Mouse (Mus musculus) common myeloid progenitor, adult 5-6 weeks (primary cell): ENCODE measurements at regions not wholly inside any gene's neighbourhood (a gene's known extent, or its start where the extent isn't known, plus 50 kb on each side); places are given as distances from the start of the nearest gene placed in this dataset.

Source experiments
- ATAC-seq: replicated peaks from 2 replicates; pipeline ENCODE4 v1.8.0; 2016; ENCODE audit warnings: low read depth, mild to moderate bottlenecking, moderate TSS enrichment, inconsistent platforms; ENCODE audit not compliant: poor library complexity, severe bottlenecking

- ATAC-seq: no peak
Observed at GRCm38 (mm10) chr15:24993325-24993673, 420.3 kb downstream of the Basp1 start.

GRCm38 (mm10) chr15:24992665-24993324 lies 420.8 kb downstream of the Basp1 start:
- no peak for ATAC-seq

GRCm38 (mm10) chr15:24990082-24990786 lies 423.3 kb downstream of the Basp1 start:
- ATAC-seq: no peak

- ATAC-seq: no peak
Observed at GRCm38 (mm10) chr15:24980841-24981240, 432.7 kb downstream of the Basp1 start.

- no peak for ATAC-seq
Observed at GRCm38 (mm10) chr15:24972020-24972419, 441.5 kb downstream of the Basp1 start.

GRCm38 (mm10) chr15:24969391-24969812 lies 444.2 kb downstream of the Basp1 start:
- ATAC-seq: no peak

GRCm38 (mm10) chr15:24968636-24969317 lies 444.8 kb downstream of the Basp1 start:
- ATAC-seq: no peak

GRCm38 (mm10) chr15:24929742-24930141 lies 483.8 kb downstream of the Basp1 start:
- ATAC-seq: no peak

GRCm38 (mm10) chr15:24911866-24912265 lies 501.7 kb downstream of the Basp1 start:
- no peak for ATAC-seq

GRCm38 (mm10) chr15:24911466-24911865 lies 502.1 kb downstream of the Basp1 start:
- ATAC-seq: no peak

GRCm38 (mm10) chr15:24906957-24907356 lies 506.6 kb downstream of the Basp1 start:
- ATAC-seq: no peak

- ATAC-seq: no peak
Observed at GRCm38 (mm10) chr15:24878846-24879245, 534.7 kb downstream of the Basp1 start.

- no peak for ATAC-seq
Observed at GRCm38 (mm10) chr15:24877711-24878598, 535.6 kb downstream of the Basp1 start.

- ATAC-seq: no peak
Observed at GRCm38 (mm10) chr15:24876157-24876731, 537.3 kb downstream of the Basp1 start.

GRCm38 (mm10) chr15:24840271-24840670 lies 573.3 kb downstream of the Basp1 start:
- no peak for ATAC-seq

- no peak for ATAC-seq
Observed at GRCm38 (mm10) chr15:24838390-24838789, 575.2 kb downstream of the Basp1 start.

GRCm38 (mm10) chr15:24827881-24828280 lies 585.7 kb downstream of the Basp1 start:
- no peak for ATAC-seq

- ATAC-seq: no peak
Observed at GRCm38 (mm10) chr15:24827259-24827658, 586.3 kb downstream of the Basp1 start.

- ATAC-seq: no peak
Observed at GRCm38 (mm10) chr15:24796836-24797235, 616.7 kb downstream of the Basp1 start.

GRCm38 (mm10) chr15:24793381-24793780 lies 620.2 kb downstream of the Basp1 start:
- ATAC-seq: no peak
